In genomic region chr3:87947811-87948199, GRCm38 (mm10) we compare ENCODE assay signal across 9 mouse cellular contexts. TPM values are rescaled to one million over a fixed set of nuclear protein-coding genes. Genes with fewer than 3 reads are reported as not detected.
DNase-seq lines count a peak whose midpoint lies in the region; ATAC-seq lines count a peak whose summit lies in the region.
"Had no signal": no experiment of that assay in that cellular context is flagged by ENCODE, and none has a peak within 500 bp of the region (broad histone marks: within the 10 kb centered on the region; RNA-seq: fewer than 3 reads in every experiment).

No protein-coding gene starts in this region.

- no peaks in the 10 kb centered on the region for H3K9me3 ChIP-seq in kidney, embryonic 14.5 days (ENCODE audit: control insufficient read depth, low read length)
- H3K9me3 ChIP-seq in embryonic facial prominence, embryonic 14.5 days (ENCODE audit: control insufficient read depth, low read length): no peaks in the 10 kb centered on the region
- H3K9me3 ChIP-seq in limb, embryonic 11.5 days (ENCODE audit: control insufficient read depth, low read length): no peaks in the 10 kb centered on the region
- no peaks in the 10 kb centered on the region for H3K9me3 ChIP-seq in neural tube, embryonic 14.5 days (ENCODE audit: control insufficient read depth, low read length)

- peak overlapping the region; percentile 50; the same call in 1 of the 2 replicates for H3K9ac ChIP-seq in kidney, embryonic 14.5 days (ENCODE audit: low read depth, low read length)
- peak overlapping the region; percentile 70 for H3K9ac ChIP-seq in embryonic facial prominence, embryonic 14.5 days (ENCODE audit: low read depth, low read length)
- H3K9ac ChIP-seq in limb, embryonic 11.5 days (ENCODE audit: low read length): peak overlapping the region; percentile 77
- H3K9ac ChIP-seq in neural tube, embryonic 14.5 days (replicated peaks; ENCODE audit: low read depth, low read length): peak overlapping the region; percentile 4; the same call in 1 of the 2 replicates

- peak overlapping the region; percentile 46 for H3K4me3 ChIP-seq in kidney, embryonic 14.5 days (ENCODE audit: low read length)
- H3K4me3 ChIP-seq in embryonic facial prominence, embryonic 14.5 days (ENCODE audit: low read depth, low read length): peak overlapping the region; percentile 53
- peak overlapping the region; percentile 73 for H3K4me3 ChIP-seq in limb, embryonic 11.5 days (ENCODE audit: low read depth, low read length)
- peak overlapping the region; percentile 11 for H3K4me3 ChIP-seq in neural tube, embryonic 14.5 days (ENCODE audit: low read depth, low read length)

- intact Hi-C loops in left cerebral cortex, postnatal 4 days (cut with DNase I): no loop called here

- peaks cover 2% of the 10 kb centered on the region; the same call in 1 of the 2 replicates for H3K36me3 ChIP-seq in kidney, embryonic 14.5 days (ENCODE audit: control insufficient read depth, insufficient read depth, low read length)
- H3K36me3 ChIP-seq in embryonic facial prominence, embryonic 14.5 days (ENCODE audit: control insufficient read depth, insufficient read depth, low read length): peaks cover under 1% of the 10 kb centered on the region; the same call in 1 of the 2 replicates
- no peaks in the 10 kb centered on the region; the same call in 1 of the 2 replicates for H3K36me3 ChIP-seq in limb, embryonic 11.5 days (ENCODE audit: control insufficient read depth, insufficient read depth, low read length)
- H3K36me3 ChIP-seq in neural tube, embryonic 14.5 days (ENCODE audit: control insufficient read depth, insufficient read depth, low read length): no peaks in the 10 kb centered on the region

- H3K4me2 ChIP-seq in kidney, embryonic 14.5 days (replicated peaks; ENCODE audit: low read depth, low read length): peak overlapping the region; percentile 72
- peak overlapping the region; percentile 77 for H3K4me2 ChIP-seq in embryonic facial prominence, embryonic 14.5 days (ENCODE audit: low read depth, low read length)
- H3K4me2 ChIP-seq in limb, embryonic 11.5 days (ENCODE audit: low read depth, severe bottlenecking): peak overlapping the region; percentile 70
- peak overlapping the region; percentile 56 for H3K4me2 ChIP-seq in neural tube, embryonic 14.5 days (ENCODE audit: low read depth, low read length)

- DNase-seq in kidney, adult 11 months: no peak
- peak; percentile 66 for DNase-seq in embryonic facial prominence, embryonic 14.5 days (ENCODE audit: low spot score)
- peak; percentile 86 for DNase-seq in limb, embryonic 11.5 days (ENCODE audit: low spot score)
- DNase-seq in cerebellum, adult 9-10 months: no peak
- no peak for DNase-seq in thymus, postnatal 0 days (ENCODE audit: low spot score)
- DNase-seq in left cerebral cortex, postnatal 4 days: no peak

- 0 out of 2 replicates have a peak, but pooled peaks have one; percentile 17 for ATAC-seq in kidney, embryonic 14.5 days (ENCODE audit: low FRiP score, low TSS enrichment)
- ATAC-seq in embryonic facial prominence, embryonic 14.5 days (ENCODE audit: low read depth): no peak
- ATAC-seq in limb, embryonic 11.5 days (ENCODE audit: insufficient number of reproducible peaks, low FRiP score, low TSS enrichment, low read depth): peak; percentile 37; the same call in 1 of the 2 replicates
- ATAC-seq in neural tube, embryonic 14.5 days (ENCODE audit: low read depth): peak; percentile 16; the same call in 1 of the 2 replicates

- H3K4me1 ChIP-seq in kidney, embryonic 14.5 days (ENCODE audit: control insufficient read depth, insufficient read depth, low read length): peaks cover 64% of the 10 kb centered on the region
- H3K4me1 ChIP-seq in embryonic facial prominence, embryonic 14.5 days (ENCODE audit: control insufficient read depth, insufficient read depth, low read length): peaks cover 67% of the 10 kb centered on the region
- H3K4me1 ChIP-seq in limb, embryonic 11.5 days (ENCODE audit: control insufficient read depth, insufficient read depth, low read length): peaks cover 57% of the 10 kb centered on the region
- H3K4me1 ChIP-seq in neural tube, embryonic 14.5 days (ENCODE audit: control insufficient read depth, insufficient read depth, low read length): peaks cover 46% of the 10 kb centered on the region

- WGBS in kidney, embryonic 14.5 days: 0% methylated on average over 17 of the region's 17 CpGs
- WGBS in embryonic facial prominence, embryonic 14.5 days: 0% methylated on average over 15 of the region's 17 CpGs
- WGBS in limb, embryonic 11.5 days: under 1% methylated on average over 17 of the region's 17 CpGs
- WGBS in neural tube, embryonic 14.5 days: 0% methylated on average over 11 of the region's 17 CpGs

- peak overlapping the region; percentile 77; the same call in 1 of the 2 replicates for H3K27ac ChIP-seq in kidney, embryonic 14.5 days (ENCODE audit: low read depth, low read length)
- peak overlapping the region; percentile 96 for H3K27ac ChIP-seq in embryonic facial prominence, embryonic 14.5 days (replicated peaks; ENCODE audit: low read depth, low read length)
- peak overlapping the region; percentile 98 for H3K27ac ChIP-seq in limb, embryonic 11.5 days (replicated peaks; ENCODE audit: low read depth, low read length)
- no peak overlapping the region for H3K27ac ChIP-seq in neural tube, embryonic 14.5 days (ENCODE audit: low read depth, low read length)

- no peaks in the 10 kb centered on the region for H3K27me3 ChIP-seq in kidney, embryonic 14.5 days (ENCODE audit: control insufficient read depth, insufficient read depth, low read length)
- H3K27me3 ChIP-seq in embryonic facial prominence, embryonic 14.5 days (replicated peaks; ENCODE audit: control insufficient read depth, insufficient read depth, low read length): no peaks in the 10 kb centered on the region
- no peaks in the 10 kb centered on the region for H3K27me3 ChIP-seq in limb, embryonic 11.5 days (ENCODE audit: control insufficient read depth, insufficient read depth, low read length)
- no peaks in the 10 kb centered on the region for H3K27me3 ChIP-seq in neural tube, embryonic 14.5 days (ENCODE audit: control insufficient read depth, insufficient read depth, low read length)
- H3K27me3 ChIP-seq: CH12.LX had no signal

RNA-seq across cellular contexts. Expression of gene Crabp2, which starts 0.7 kb away (rescaled TPM):
- 113 and 169 TPM in 2 replicates for polyA plus RNA-seq in kidney, embryonic 14.5 days (2014; fragmentation: Nextera tagmentation; extraction: Ambion mirVana)
- polyA plus RNA-seq in embryonic facial prominence, embryonic 14.5 days (2014; fragmentation: Nextera tagmentation; extraction: Ambion mirVana): 145 and 175 TPM in 2 replicates
- polyA plus RNA-seq in limb, embryonic 11.5 days (2014; fragmentation: Nextera tagmentation; extraction: Ambion mirVana): 796 and 836 TPM in 2 replicates
- polyA plus RNA-seq in neural tube, embryonic 14.5 days (2014; fragmentation: Nextera tagmentation; extraction: Ambion mirVana): 45.5 and 103 TPM in 2 replicates
- 35.5 and 38.1 TPM in 2 replicates for polyA plus RNA-seq in thymus, postnatal 0 days (2015; fragmentation: Nextera tagmentation; extraction: Ambion mirVana)
- total RNA-seq in left cerebral cortex, postnatal 4 days (2021): 1 to 10 TPM; 6.9 to 8.2 TPM

RNA-seq across cellular contexts. Expression of gene Rrnad1, which starts 17.3 kb away (rescaled TPM):
- 19.3 and 21.6 TPM in 2 replicates for polyA plus RNA-seq in kidney, embryonic 14.5 days (2014; fragmentation: Nextera tagmentation; extraction: Ambion mirVana)
- 12.8 and 13.3 TPM in 2 replicates for polyA plus RNA-seq in embryonic facial prominence, embryonic 14.5 days (2014; fragmentation: Nextera tagmentation; extraction: Ambion mirVana)
- 17.2 and 19.5 TPM in 2 replicates for polyA plus RNA-seq in limb, embryonic 11.5 days (2014; fragmentation: Nextera tagmentation; extraction: Ambion mirVana)
- polyA plus RNA-seq in neural tube, embryonic 14.5 days (2014; fragmentation: Nextera tagmentation; extraction: Ambion mirVana): 19.7 and 20.6 TPM in 2 replicates
- polyA plus RNA-seq in thymus, postnatal 0 days (2015; fragmentation: Nextera tagmentation; extraction: Ambion mirVana): 15.7 and 16.6 TPM in 2 replicates
- 10 to 100 TPM; 17.1 to 17.8 TPM for total RNA-seq in left cerebral cortex, postnatal 4 days (2021)

RNA-seq across cellular contexts. Expression of gene Isg20l2, which starts 17.7 kb away (rescaled TPM):
- polyA plus RNA-seq in kidney, embryonic 14.5 days (2014; fragmentation: Nextera tagmentation; extraction: Ambion mirVana): 34.6 and 45.5 TPM in 2 replicates
- 20.9 and 22.9 TPM in 2 replicates for polyA plus RNA-seq in embryonic facial prominence, embryonic 14.5 days (2014; fragmentation: Nextera tagmentation; extraction: Ambion mirVana)
- polyA plus RNA-seq in limb, embryonic 11.5 days (2014; fragmentation: Nextera tagmentation; extraction: Ambion mirVana): 51.7 and 67.0 TPM in 2 replicates
- polyA plus RNA-seq in neural tube, embryonic 14.5 days (2014; fragmentation: Nextera tagmentation; extraction: Ambion mirVana): 16.1 and 23.1 TPM in 2 replicates
- polyA plus RNA-seq in thymus, postnatal 0 days (2015; fragmentation: Nextera tagmentation; extraction: Ambion mirVana): 58.9 and 61.4 TPM in 2 replicates
- 10 to 100 TPM; 23.4 to 24.9 TPM for total RNA-seq in left cerebral cortex, postnatal 4 days (2021)

RNA-seq across cellular contexts. Expression of gene Nes, which starts 23.1 kb away (rescaled TPM):
- 14.8 and 26.1 TPM in 2 replicates for polyA plus RNA-seq in kidney, embryonic 14.5 days (2014; fragmentation: Nextera tagmentation; extraction: Ambion mirVana)
- 36.4 and 40.5 TPM in 2 replicates for polyA plus RNA-seq in embryonic facial prominence, embryonic 14.5 days (2014; fragmentation: Nextera tagmentation; extraction: Ambion mirVana)
- 7.9 and 8.8 TPM in 2 replicates for polyA plus RNA-seq in limb, embryonic 11.5 days (2014; fragmentation: Nextera tagmentation; extraction: Ambion mirVana)
- 11.1 and 16.7 TPM in 2 replicates for polyA plus RNA-seq in neural tube, embryonic 14.5 days (2014; fragmentation: Nextera tagmentation; extraction: Ambion mirVana)
- polyA plus RNA-seq in thymus, postnatal 0 days (2015; fragmentation: Nextera tagmentation; extraction: Ambion mirVana): 3.2 and 4.5 TPM in 2 replicates
- total RNA-seq in left cerebral cortex, postnatal 4 days (2021): 10 to 100 TPM; 25.8 to 25.9 TPM

RNA-seq across cellular contexts. Expression of gene Mrpl24, which starts 28.5 kb away (rescaled TPM):
- 76.7 and 81.0 TPM in 2 replicates for polyA plus RNA-seq in kidney, embryonic 14.5 days (2014; fragmentation: Nextera tagmentation; extraction: Ambion mirVana)
- 64.8 and 66.6 TPM in 2 replicates for polyA plus RNA-seq in embryonic facial prominence, embryonic 14.5 days (2014; fragmentation: Nextera tagmentation; extraction: Ambion mirVana)
- polyA plus RNA-seq in limb, embryonic 11.5 days (2014; fragmentation: Nextera tagmentation; extraction: Ambion mirVana): 76.2 and 76.8 TPM in 2 replicates
- polyA plus RNA-seq in neural tube, embryonic 14.5 days (2014; fragmentation: Nextera tagmentation; extraction: Ambion mirVana): 53.5 and 58.9 TPM in 2 replicates
- polyA plus RNA-seq in thymus, postnatal 0 days (2015; fragmentation: Nextera tagmentation; extraction: Ambion mirVana): 107 and 108 TPM in 2 replicates
- total RNA-seq in left cerebral cortex, postnatal 4 days (2021): 10 to 100 TPM; 43.6 to 49.0 TPM

Comparison
In these comparisons a context has a peak if more than half of its experiments do, and no peak if none do; other contexts are left out.
1. H3K4me3 ChIP-seq: peak in every context shown above with its lines; median percentile 73 in limb, embryonic 11.5 days; 53 in embryonic facial prominence, embryonic 14.5 days; 46 in kidney, embryonic 14.5 days; 11 in neural tube, embryonic 14.5 days.
2. H3K9ac ChIP-seq: peak in every context shown above with its lines; median percentile 77 in limb, embryonic 11.5 days; 70 in embryonic facial prominence, embryonic 14.5 days; 50 in kidney, embryonic 14.5 days; 4 in neural tube, embryonic 14.5 days.
3. DNase-seq: peak in embryonic facial prominence, embryonic 14.5 days (single experiment) and limb, embryonic 11.5 days (single experiment); none in kidney, adult 11 months (single experiment), cerebellum, adult 9-10 months (single experiment), thymus, postnatal 0 days (single experiment) and left cerebral cortex, postnatal 4 days (single experiment).
4. Peak in every context shown above with its lines, with median percentiles within 50 percentile points of each other: H3K4me2 ChIP-seq.